Mouse (Mus musculus): Measurements from ENCODE around the gene Eloa. TPM values are rescaled to one million over a fixed set of nuclear protein-coding genes. Genes with fewer than 3 reads are reported as not detected.
A peak's percentile ranks its signal among the peaks of the same experiment; 100 is the strongest.
"Not testable (repeated sequence)": the region's sequence is repeated elsewhere in the genome, so short reads cannot be mapped to it uniquely, and the experiment has no call there.

Eloa gene
- polyA plus RNA-seq (2015; fragmentation: Nextera tagmentation; extraction: Ambion mirVana) = 31.7 and 34.6 TPM in 2 replicates

- peak within 1 kb of the TSS; percentile 100 for H3K4me3 ChIP-seq (ENCODE audit: low read length)
Measured at GRCm38 (mm10) chr4:136021549-136022047, at the start of gene Eloa. Gene Eloa, minus strand, starts transcription at chr4:136021763.

DNA sequence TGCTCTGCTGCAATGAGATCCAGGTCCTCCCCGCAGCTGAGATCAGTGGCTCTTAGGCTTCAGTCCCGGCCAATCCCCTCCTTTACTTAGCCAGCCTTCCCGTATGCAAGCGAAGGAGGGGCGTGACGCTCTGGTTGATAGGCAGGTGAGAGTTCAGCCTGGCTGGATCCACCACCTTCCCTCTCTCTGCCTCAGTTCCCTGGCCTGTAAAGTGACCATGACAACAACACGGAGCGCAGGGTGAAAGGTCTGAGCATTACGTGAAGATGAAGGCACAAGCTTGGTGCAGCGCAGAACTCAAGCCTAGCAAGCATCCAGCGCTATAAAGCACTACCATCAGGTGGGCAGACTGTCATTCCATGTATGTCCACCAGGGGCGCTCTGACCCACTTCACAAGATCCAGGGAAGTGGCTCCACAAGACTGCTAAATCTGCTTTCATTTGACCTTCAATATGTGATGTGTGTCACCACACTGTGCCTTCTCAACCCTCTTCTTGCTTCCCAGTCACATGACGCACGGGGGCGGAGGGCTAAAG, 49.7 kb upstream of the Eloa start:
- Histone ChIP-seq H3K27ac (ENCODE audit: low read length) (no peak overlapping the region), H3K36me3 (ENCODE audit: control insufficient read depth, insufficient read depth) (no peaks in the 10 kb centered on the region), H3K9me3 (replicated peaks; ENCODE audit: control insufficient read depth, low read length) (no peaks in the 10 kb centered on the region), H3K9ac (ENCODE audit: low read length) (no peak overlapping the region; the same call in 1 of the 2 replicates), H3K4me2 (ENCODE audit: low read depth, low read length) (peak overlapping the region; percentile 45), H3K4me1 (ENCODE audit: control insufficient read depth, insufficient read depth, low read length) (peaks cover 9% of the 10 kb centered on the region), H3K27me3 (ENCODE audit: control insufficient read depth, insufficient read depth, low read length) (peaks cover 3% of the 10 kb centered on the region; the same call in 1 of the 2 replicates), H3K4me3 (ENCODE audit: low read length) (peak overlapping the region; percentile 14; the same call in 1 of the 2 replicates)
- peak; percentile 71 for ATAC-seq (replicated peaks; ENCODE audit: extremely low read depth, insufficient read depth, low FRiP score)
- WGBS = 6% methylated on average over 15 of the region's 15 CpGs

More at GRCm38 (mm10) chr4:136021549-136022047, at the start of gene Eloa:
- H3K27me3 ChIP-seq (ENCODE audit: control insufficient read depth, insufficient read depth, low read length) = no peaks in the 10 kb centered on the region
- under 1% methylated on average over 48 of the region's 48 CpGs for WGBS
- peak within 1 kb of the TSS; percentile 89 for H3K27ac ChIP-seq (ENCODE audit: low read length)
- peak; percentile 100 for ATAC-seq (replicated peaks; ENCODE audit: extremely low read depth, insufficient read depth, low FRiP score)
- H3K36me3 ChIP-seq (ENCODE audit: control insufficient read depth, insufficient read depth) = no peaks in the 10 kb centered on the region
- H3K9ac ChIP-seq (ENCODE audit: low read length) = peak within 1 kb of the TSS; percentile 100
- peaks cover 9% of the 10 kb centered on the region for H3K4me1 ChIP-seq (ENCODE audit: control insufficient read depth, insufficient read depth, low read length)
- H3K9me3 ChIP-seq (replicated peaks; ENCODE audit: control insufficient read depth, low read length) = no peaks in the 10 kb centered on the region
- H3K4me2 ChIP-seq (ENCODE audit: low read depth, low read length) = peak within 1 kb of the TSS; percentile 74

GRCm38 (mm10) chr4:136070592-136070991, 49.0 kb upstream of the Eloa start:
- H3K9me3 ChIP-seq (replicated peaks; ENCODE audit: control insufficient read depth, low read length) = no peaks in the 10 kb centered on the region

DNA sequence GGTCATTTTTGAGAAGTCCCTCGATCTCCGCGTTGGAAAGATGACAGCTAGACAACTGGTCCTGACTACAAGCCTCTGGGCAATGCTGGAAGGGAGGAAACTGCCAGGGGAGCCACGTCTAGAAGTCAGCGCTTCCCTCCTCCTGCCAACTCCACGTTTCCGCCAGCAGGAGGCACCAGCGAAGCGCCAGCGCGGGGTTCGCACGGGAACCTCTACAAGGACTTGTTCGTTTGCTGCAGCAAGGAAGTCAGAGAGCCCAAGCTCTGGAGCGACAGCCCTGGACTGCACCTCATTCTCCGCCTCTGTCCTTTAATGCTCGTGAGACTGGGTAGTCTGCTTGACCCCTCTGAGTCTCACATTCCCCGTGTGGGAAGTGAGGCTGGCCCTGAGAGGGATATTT, 48.4 kb upstream of the Eloa start:
- H3K9ac ChIP-seq (ENCODE audit: low read length) = peak overlapping the region; percentile 34; the same call in 1 of the 2 replicates
- peak overlapping the region; percentile 24; the same call in 1 of the 2 replicates for H3K4me2 ChIP-seq (ENCODE audit: low read depth, low read length)
- H3K36me3 ChIP-seq (ENCODE audit: control insufficient read depth, insufficient read depth) = no peaks in the 10 kb centered on the region
- H3K27me3 ChIP-seq (ENCODE audit: control insufficient read depth, insufficient read depth, low read length) = peaks cover 3% of the 10 kb centered on the region; the same call in 1 of the 2 replicates
- ATAC-seq (replicated peaks; ENCODE audit: extremely low read depth, insufficient read depth, low FRiP score) = peak; percentile 69
- H3K4me1 ChIP-seq (ENCODE audit: control insufficient read depth, insufficient read depth, low read length) = peaks cover 9% of the 10 kb centered on the region
- no peaks in the 10 kb centered on the region for H3K9me3 ChIP-seq (replicated peaks; ENCODE audit: control insufficient read depth, low read length)
- WGBS = 1% methylated on average over 18 of the region's 18 CpGs
- H3K27ac ChIP-seq (ENCODE audit: low read length) = no peak overlapping the region
- H3K4me3 ChIP-seq (ENCODE audit: low read length) = no peak overlapping the region

More at GRCm38 (mm10) chr4:136070592-136070991, 49.0 kb upstream of the Eloa start:
- no peaks in the 10 kb centered on the region for H3K36me3 ChIP-seq (ENCODE audit: control insufficient read depth, insufficient read depth)
- peaks cover 3% of the 10 kb centered on the region; the same call in 1 of the 2 replicates for H3K27me3 ChIP-seq (ENCODE audit: control insufficient read depth, insufficient read depth, low read length)
- H3K4me3 ChIP-seq (ENCODE audit: low read length) = no peak overlapping the region
- H3K27ac ChIP-seq (ENCODE audit: low read length) = peak overlapping the region; percentile 14; the same call in 1 of the 2 replicates
- 0 out of 2 replicates have a peak, but pooled peaks have one; percentile 7 for ATAC-seq (replicated peaks; ENCODE audit: extremely low read depth, insufficient read depth, low FRiP score)
- no peak overlapping the region for H3K9ac ChIP-seq (ENCODE audit: low read length)
- no peak overlapping the region; the same call in 1 of the 2 replicates for H3K4me2 ChIP-seq (ENCODE audit: low read depth, low read length)
- WGBS = 49% methylated on average over 6 of the region's 6 CpGs
- H3K4me1 ChIP-seq (ENCODE audit: control insufficient read depth, insufficient read depth, low read length) = peaks cover 9% of the 10 kb centered on the region

- H3K9ac ChIP-seq (ENCODE audit: low read length) = no peak overlapping the region
- peaks cover 3% of the 10 kb centered on the region; the same call in 1 of the 2 replicates for H3K27me3 ChIP-seq (ENCODE audit: control insufficient read depth, insufficient read depth, low read length)
- H3K4me3 ChIP-seq (ENCODE audit: low read length) = no peak overlapping the region
- H3K36me3 ChIP-seq (ENCODE audit: control insufficient read depth, insufficient read depth) = no peaks in the 10 kb centered on the region
- no peak overlapping the region for H3K4me2 ChIP-seq (ENCODE audit: low read depth, low read length)
- H3K9me3 ChIP-seq (replicated peaks; ENCODE audit: control insufficient read depth, low read length) = no peaks in the 10 kb centered on the region
- no peak for ATAC-seq (replicated peaks; ENCODE audit: extremely low read depth, insufficient read depth, low FRiP score)
- no peak overlapping the region for H3K27ac ChIP-seq (ENCODE audit: low read length)
- peaks cover 9% of the 10 kb centered on the region for H3K4me1 ChIP-seq (ENCODE audit: control insufficient read depth, insufficient read depth, low read length)
- WGBS = 45% methylated on average over 4 of the region's 4 CpGs
Measured at GRCm38 (mm10) chr4:136069313-136069712, 47.8 kb upstream of the Eloa start.

DNA sequence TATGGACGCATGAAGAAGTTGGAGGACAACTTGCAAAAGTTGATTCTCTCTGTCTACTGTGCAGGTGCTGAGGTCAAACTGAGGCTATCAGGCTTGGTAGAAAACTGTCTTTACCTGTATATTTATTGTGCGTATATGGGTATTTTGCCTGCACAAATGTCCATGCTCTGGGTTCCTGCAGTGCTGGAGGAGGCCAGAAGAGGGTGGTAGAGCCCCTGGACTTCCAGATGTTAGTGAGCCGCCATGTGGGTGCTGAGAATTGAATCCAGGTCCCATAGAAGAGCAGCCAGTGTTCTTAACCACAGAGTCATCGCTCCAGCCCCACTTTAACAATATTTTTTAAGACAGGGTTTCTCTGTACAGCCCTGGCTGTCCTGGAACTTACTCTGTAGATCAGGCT, 41.6 kb upstream of the Eloa start:
- ATAC-seq (replicated peaks; ENCODE audit: extremely low read depth, insufficient read depth, low FRiP score) = no peak
- 0 out of 2 replicates have a peak, but pooled peaks cover 3% of the 10 kb centered on the region for H3K9me3 ChIP-seq (replicated peaks; ENCODE audit: control insufficient read depth, low read length)
- no peak overlapping the region for H3K4me3 ChIP-seq (ENCODE audit: low read length)
- H3K4me2 ChIP-seq (ENCODE audit: low read depth, low read length) = no peak overlapping the region
- WGBS = 89% methylated on average over 4 of the region's 4 CpGs
- H3K9ac ChIP-seq (ENCODE audit: low read length) = no peak overlapping the region
- H3K36me3 ChIP-seq (ENCODE audit: control insufficient read depth, insufficient read depth) = no peaks in the 10 kb centered on the region
- no peak overlapping the region for H3K27ac ChIP-seq (ENCODE audit: low read length)
- no peaks in the 10 kb centered on the region for H3K4me1 ChIP-seq (ENCODE audit: control insufficient read depth, insufficient read depth, low read length)
- no peaks in the 10 kb centered on the region for H3K27me3 ChIP-seq (ENCODE audit: control insufficient read depth, insufficient read depth, low read length)

DNA sequence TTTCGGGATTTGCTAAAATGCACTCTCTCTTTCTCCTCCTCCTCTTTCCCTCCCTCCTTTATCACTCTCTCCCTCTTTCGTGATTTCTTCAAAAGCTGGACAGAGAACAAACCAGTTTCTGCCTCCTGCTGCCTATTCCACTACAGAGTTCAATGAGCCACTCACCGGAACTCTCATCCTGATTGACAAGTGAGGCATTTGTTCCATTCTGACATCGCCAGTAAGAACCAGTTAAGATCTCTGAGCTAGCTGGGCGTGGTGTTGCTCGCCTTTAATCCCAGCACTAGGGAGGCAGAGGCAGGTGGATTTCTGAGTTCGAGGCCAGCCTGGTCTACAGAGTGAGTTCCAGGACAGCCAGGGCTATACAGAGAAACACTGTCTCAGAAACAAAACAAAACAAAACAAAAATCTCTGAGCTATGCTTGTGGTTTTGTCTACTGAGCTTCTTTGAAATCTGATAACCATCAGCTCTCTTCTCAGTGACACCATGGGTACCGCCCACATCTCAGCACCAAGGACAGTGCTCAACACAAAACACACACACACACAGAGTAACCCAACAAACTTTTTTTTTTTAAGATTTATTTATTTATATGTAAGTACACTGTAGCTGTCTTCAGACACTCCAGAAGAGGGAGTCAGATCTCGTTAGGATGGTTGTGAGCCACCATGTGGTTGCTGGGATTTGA, 38.4 kb upstream of the Eloa start:
- H3K4me3 ChIP-seq (ENCODE audit: low read length); H3K9me3 ChIP-seq (replicated peaks; ENCODE audit: control insufficient read depth, low read length); H3K36me3 ChIP-seq (ENCODE audit: control insufficient read depth, insufficient read depth); H3K4me2 ChIP-seq (ENCODE audit: low read depth, low read length); H3K27ac ChIP-seq (ENCODE audit: low read length); ATAC-seq (replicated peaks; ENCODE audit: extremely low read depth, insufficient read depth, low FRiP score); H3K4me1 ChIP-seq (ENCODE audit: control insufficient read depth, insufficient read depth, low read length); H3K9ac ChIP-seq (ENCODE audit: low read length); H3K27me3 ChIP-seq (ENCODE audit: control insufficient read depth, insufficient read depth, low read length): not testable (repeated sequence)
- 51% methylated on average over 8 of the region's 9 CpGs for WGBS

- no peak overlapping the region for H3K4me3 ChIP-seq (ENCODE audit: low read length)
- 81% methylated on average over 5 of the region's 5 CpGs for WGBS
- ATAC-seq (replicated peaks; ENCODE audit: extremely low read depth, insufficient read depth, low FRiP score) = no peak
- H3K27ac ChIP-seq (ENCODE audit: low read length) = no peak overlapping the region
- H3K4me2 ChIP-seq (ENCODE audit: low read depth, low read length) = no peak overlapping the region
- H3K9me3 ChIP-seq (replicated peaks; ENCODE audit: control insufficient read depth, low read length) = no peaks in the 10 kb centered on the region
- no peaks in the 10 kb centered on the region for H3K36me3 ChIP-seq (ENCODE audit: control insufficient read depth, insufficient read depth)
- H3K27me3 ChIP-seq (ENCODE audit: control insufficient read depth, insufficient read depth, low read length) = no peaks in the 10 kb centered on the region
- H3K4me1 ChIP-seq (ENCODE audit: control insufficient read depth, insufficient read depth, low read length) = no peaks in the 10 kb centered on the region
- no peak overlapping the region for H3K9ac ChIP-seq (ENCODE audit: low read length)
Measured at GRCm38 (mm10) chr4:136057916-136058315, 36.4 kb upstream of the Eloa start.

- ATAC-seq (replicated peaks; ENCODE audit: extremely low read depth, insufficient read depth, low FRiP score) = no peak
- WGBS = 25% methylated on average over 1 of the region's 1 CpGs
Measured at GRCm38 (mm10) chr4:136056030-136056429, 34.5 kb upstream of the Eloa start.

More at GRCm38 (mm10) chr4:136056030-136056429, 34.5 kb upstream of the Eloa start:
- H3K27me3 ChIP-seq (ENCODE audit: control insufficient read depth, insufficient read depth, low read length) = no peaks in the 10 kb centered on the region
- H3K36me3 ChIP-seq (ENCODE audit: control insufficient read depth, insufficient read depth) = peaks cover 7% of the 10 kb centered on the region
- H3K27ac ChIP-seq (ENCODE audit: low read length) = no peak overlapping the region
- no peak overlapping the region for H3K9ac ChIP-seq (ENCODE audit: low read length)
- peaks cover 11% of the 10 kb centered on the region for H3K4me1 ChIP-seq (ENCODE audit: control insufficient read depth, insufficient read depth, low read length)
- H3K4me2 ChIP-seq (ENCODE audit: low read depth, low read length) = no peak overlapping the region
- no peaks in the 10 kb centered on the region for H3K9me3 ChIP-seq (replicated peaks; ENCODE audit: control insufficient read depth, low read length)
- no peak overlapping the region for H3K4me3 ChIP-seq (ENCODE audit: low read length)

Data from heart, embryonic 16.5 days (tissue).